In genomic region chr15:81352638-81353037, GRCm38 (mm10) we compare ENCODE assay signal across 11 mouse cellular contexts. TPM values are rescaled to one million over a fixed set of nuclear protein-coding genes. Genes with fewer than 3 reads are reported as not detected.
DNase-seq lines count a peak whose midpoint lies in the region; ATAC-seq and TF ChIP-seq lines count a peak whose summit lies in the region.
"Had no signal": no experiment of that assay in that cellular context is flagged by ENCODE, and none has a peak within 500 bp of the region (broad histone marks: within the 10 kb centered on the region; RNA-seq: fewer than 3 reads in every experiment).

No protein-coding gene starts in this region.

- no peak overlapping the region for H3K9ac ChIP-seq in heart, postnatal 0 days (replicated peaks; ENCODE audit: low read depth, low read length)
- H3K9ac ChIP-seq in MEL (ENCODE audit: control insufficient read depth, low read depth, low read length, poor library complexity, severe bottlenecking) = no peak overlapping the region
- H3K9ac ChIP-seq: liver, embryonic 13.5 days; midbrain, embryonic 15.5 days had no signal

- peak; percentile 28 for TF ChIP-seq CTCF in heart, postnatal 0 days (IDR thresholded peaks at IDR 0.05; ENCODE audit: low read depth)
- TF ChIP-seq CTCF in MEL (IDR thresholded peaks at IDR 0.05 in 2 of 3, conservative IDR thresholded peaks at IDR 0.05 in 1 of 3; ENCODE audit: control insufficient read depth in 1 of 3, insufficient read depth in 1 of 3, low read depth in 2 of 3, low read length in 3 of 3, poor library complexity in 1 of 3, severe bottlenecking in 1 of 3) = peak in 2 of 3 experiments; percentile 22 to 24; a peak in 1 of 6 replicates

- H3K79me2 ChIP-seq in MEL (ENCODE audit: control insufficient read depth, insufficient read depth, low read length, poor library complexity) = no peaks in the 10 kb centered on the region

- no peak for DNase-seq in heart, postnatal 0 days (ENCODE audit: low spot score)
- DNase-seq in heart, adult 11 months = no peak
- peak; percentile 48 for DNase-seq in lung, postnatal 36 days
- no peak for DNase-seq in lung, postnatal 14 days
- DNase-seq in MEL (ENCODE audit: low read depth, low spot score) = peak; percentile 19
- DNase-seq in retina, postnatal 1 day = peak; percentile 9
- DNase-seq in left cerebral cortex, adult 9 months (ENCODE audit: low spot score in 2 of 2) = no peak
- DNase-seq: adrenal gland, postnatal 14 days; liver, embryonic 13.5 days had no signal

- no peak; the same call in 1 of the 2 replicates for TF ChIP-seq RAD21 in MEL (IDR thresholded peaks at IDR 0.05; ENCODE audit: low read depth, low read length)

- no peak overlapping the region for H3K4me2 ChIP-seq in heart, postnatal 0 days (ENCODE audit: low read depth, low read length)
- H3K4me2 ChIP-seq: liver, embryonic 13.5 days; midbrain, embryonic 15.5 days had no signal

- ATAC-seq in heart, postnatal 0 days (ENCODE audit: insufficient read depth, low read depth) = no peak
- ATAC-seq: midbrain, embryonic 15.5 days had no signal

- no peaks in the 10 kb centered on the region for H3K9me3 ChIP-seq in heart, postnatal 0 days (replicated peaks; ENCODE audit: control insufficient read depth, low read length)
- no peaks in the 10 kb centered on the region for H3K9me3 ChIP-seq in MEL (replicated peaks; ENCODE audit: insufficient read depth, low read length)
- H3K9me3 ChIP-seq: liver, embryonic 13.5 days; midbrain, embryonic 15.5 days had no signal

- TF ChIP-seq POLR2A in MEL (IDR thresholded peaks at IDR 0.05; ENCODE audit: control insufficient read depth in 1 of 2, insufficient read depth in 1 of 2, low read depth in 1 of 2, low read length in 2 of 2, poor library complexity in 1 of 2) = no peak

- no peak overlapping the region for H3K27ac ChIP-seq in heart, postnatal 0 days (ENCODE audit: low read depth)
- H3K27ac ChIP-seq in MEL (ENCODE audit: control insufficient read depth, low read depth, low read length) = no peak overlapping the region
- H3K27ac ChIP-seq: liver, embryonic 13.5 days; midbrain, embryonic 15.5 days had no signal

- H3K36me3 ChIP-seq in heart, postnatal 0 days (replicated peaks; ENCODE audit: control insufficient read depth, insufficient read depth, low read length) = no peaks in the 10 kb centered on the region
- no peaks in the 10 kb centered on the region for H3K36me3 ChIP-seq in MEL (ENCODE audit: control insufficient read depth in 1 of 2, insufficient read depth in 2 of 2, low read length in 2 of 2)
- H3K36me3 ChIP-seq: liver, embryonic 13.5 days; midbrain, embryonic 15.5 days had no signal

- H3K27me3 ChIP-seq in heart, postnatal 0 days (ENCODE audit: control insufficient read depth, insufficient read depth, low read length) = no peaks in the 10 kb centered on the region
- no peaks in the 10 kb centered on the region for H3K27me3 ChIP-seq in MEL (ENCODE audit: control insufficient read depth in 1 of 2, insufficient read depth in 2 of 2, low read length in 2 of 2)
- H3K27me3 ChIP-seq: liver, embryonic 13.5 days; midbrain, embryonic 15.5 days had no signal

- H3K4me1 ChIP-seq in heart, postnatal 0 days (ENCODE audit: control insufficient read depth, insufficient read depth) = peaks cover 4% of the 10 kb centered on the region; the same call in 1 of the 2 replicates
- H3K4me1 ChIP-seq in MEL (ENCODE audit: control insufficient read depth in 1 of 2, insufficient read depth in 2 of 2, low read length in 2 of 2) = no peaks in the 10 kb centered on the region

- H3K4me3 ChIP-seq in heart, postnatal 0 days (ENCODE audit: low read depth, low read length) = no peak overlapping the region
- H3K4me3 ChIP-seq in MEL (ENCODE audit: control insufficient read depth in 1 of 2, insufficient read depth in 1 of 2, low read depth in 2 of 2, low read length in 2 of 2) = no peak overlapping the region
- H3K4me3 ChIP-seq: erythroblast, embryonic 14.5 days; liver, embryonic 13.5 days; midbrain, embryonic 15.5 days had no signal

- no peak for TF ChIP-seq EP300 in heart, postnatal 0 days (IDR thresholded peaks at IDR 0.05; ENCODE audit: low read depth)
- TF ChIP-seq EP300 in MEL (IDR thresholded peaks at IDR 0.05; ENCODE audit: low read depth in 1 of 2, low read length in 2 of 2) = no peak

- WGBS in heart, postnatal 0 days = 67% methylated on average over 1 of the region's 1 CpGs

TF ChIP-seq in MEL, 35 proteins besides CTCF, POLR2A, EP300 and RAD21:
- no peak for TF ChIP-seq USF2 (IDR thresholded peaks at IDR 0.05; ENCODE audit: borderline replicate concordance in 1 of 2, insufficient read depth in 1 of 2, low read depth in 1 of 2, low read length in 2 of 2)

RNA-seq across cellular contexts. Expression of gene Slc25a17, which starts 8.0 kb away (rescaled TPM):
- 20.1 and 35.7 TPM in 2 replicates for total RNA-seq in heart, postnatal 0 days (2014; rRNA removed; ENCODE audit: low replicate concordance)
- 39.8 and 40.8 TPM in 2 replicates for polyA plus RNA-seq in heart, postnatal 0 days (2015; fragmentation: Nextera tagmentation; extraction: Ambion mirVana)
- 39.8 and 40.6 TPM in 2 replicates for total RNA-seq in MEL (2012; rRNA removed)
- 10 to 100 TPM in 1 of 2 experiments, not detected in 1; 64.1 TPM for polyA plus RNA-seq in MEL (2012; ENCODE audit: insufficient read depth in 1 of 2, insufficient read length in 2 of 2, low read depth in 1 of 2, low replicate concordance in 2 of 2, missing spikeins in 1 of 2)

RNA-seq across cellular contexts. Expression of gene St13, which starts 47.2 kb away (rescaled TPM):
- 52.8 and 55.2 TPM in 2 replicates for total RNA-seq in heart, postnatal 0 days (2014; rRNA removed; ENCODE audit: low replicate concordance)
- 85.4 and 90.4 TPM in 2 replicates for polyA plus RNA-seq in heart, postnatal 0 days (2015; fragmentation: Nextera tagmentation; extraction: Ambion mirVana)
- total RNA-seq in MEL (2012; rRNA removed) = 187 and 191 TPM in 2 replicates
- 100 to 1,000 TPM in 1 of 2 experiments, not detected in 1; 423 TPM for polyA plus RNA-seq in MEL (2012; ENCODE audit: insufficient read depth in 1 of 2, insufficient read length in 2 of 2, low read depth in 1 of 2, low replicate concordance in 2 of 2, missing spikeins in 1 of 2)

RNA-seq across cellular contexts. Expression of gene Xpnpep3, which starts 47.3 kb away (rescaled TPM):
- 10.5 and 14.9 TPM in 2 replicates for total RNA-seq in heart, postnatal 0 days (2014; rRNA removed; ENCODE audit: low replicate concordance)
- polyA plus RNA-seq in heart, postnatal 0 days (2015; fragmentation: Nextera tagmentation; extraction: Ambion mirVana) = 6.9 and 7.3 TPM in 2 replicates
- total RNA-seq in MEL (2012; rRNA removed) = 10.0 and 10.2 TPM in 2 replicates
- 10 to 100 TPM; 13.1 to 88.4 TPM for polyA plus RNA-seq in MEL (2012; ENCODE audit: insufficient read depth in 1 of 2, insufficient read length in 2 of 2, low read depth in 1 of 2, low replicate concordance in 2 of 2, missing spikeins in 1 of 2)

RNA-seq across cellular contexts. Expression of gene Dnajb7, which starts 55.5 kb away (rescaled TPM):
- total RNA-seq in heart, postnatal 0 days (2014; rRNA removed; ENCODE audit: low replicate concordance) = not detected in 2 replicates
- 0.46 and 0.55 TPM in 2 replicates for polyA plus RNA-seq in heart, postnatal 0 days (2015; fragmentation: Nextera tagmentation; extraction: Ambion mirVana)
- total RNA-seq in MEL (2012; rRNA removed) = not detected in 2 replicates
- polyA plus RNA-seq in MEL (2012; ENCODE audit: insufficient read depth in 1 of 2, insufficient read length in 2 of 2, low read depth in 1 of 2, low replicate concordance in 2 of 2, missing spikeins in 1 of 2) = under 1 TPM in 1 of 2 experiments, not detected in 1; 0.17 TPM
- total RNA-seq: adrenal gland, postnatal 14 days had no signal

Comparison
In these comparisons a context has a peak if more than half of its experiments do, and no peak if none do; other contexts are left out.
1. DNase-seq: peak in lung, postnatal 36 days (single experiment), MEL (single experiment) and retina, postnatal 1 day (single experiment); none in heart, postnatal 0 days (single experiment), heart, adult 11 months (single experiment), lung, postnatal 14 days (single experiment) and left cerebral cortex, adult 9 months (0 of 2).